Mouse (Mus musculus): ENCODE results near the gene Ppp4r1. TPM values are rescaled to one million over a fixed set of nuclear protein-coding genes. Genes with fewer than 3 reads are reported as not detected.

Gene Ppp4r1
- polyA plus RNA-seq, 1 experiment: 274 TPM

DNA sequence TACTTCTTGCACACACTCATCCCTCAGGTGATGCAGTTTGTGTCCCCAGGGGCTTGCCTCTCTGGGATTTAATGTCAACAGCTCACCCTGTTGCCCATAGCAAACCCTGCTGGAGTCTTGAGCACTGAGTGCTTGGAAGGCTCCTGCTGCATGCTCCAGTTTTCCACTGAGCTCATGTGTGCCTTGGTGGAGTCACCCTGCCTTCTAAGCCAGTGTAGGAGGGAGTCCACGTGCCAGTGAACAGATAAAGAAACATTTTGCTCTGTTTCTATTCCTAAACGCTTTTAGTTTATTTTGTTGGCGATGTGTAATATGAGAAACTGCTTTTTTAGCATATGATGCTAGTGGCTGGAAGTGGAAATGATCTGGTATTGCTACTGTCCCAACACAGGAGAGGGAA, 54.4 kb downstream of the Ppp4r1 start:
- H3K36me3 ChIP-seq (ENCODE audit: control insufficient read depth, insufficient read depth, low read length): peaks cover 5% of the 10 kb centered on the region
- no peak overlapping the region for H3K4me3 ChIP-seq (ENCODE audit: control insufficient read depth, low read depth, low read length)
- H3K4me1 ChIP-seq (ENCODE audit: control insufficient read depth, insufficient read depth, low read length): peaks cover 2% of the 10 kb centered on the region; the same call in 1 of the 2 replicates
- H3K27me3 ChIP-seq (ENCODE audit: control insufficient read depth, insufficient read depth, low read length): no peaks in the 10 kb centered on the region
- TF ChIP-seq POLR2A (IDR thresholded peaks at IDR 0.05; ENCODE audit: control insufficient read depth, low read depth, low read length) (no peak), CTCF (IDR thresholded peaks at IDR 0.05; ENCODE audit: control insufficient read depth, insufficient read depth, insufficient replicate concordance, low read depth, low read length) (no peak)
- H3K27ac ChIP-seq (ENCODE audit: control insufficient read depth, insufficient read depth, low read depth, low read length): no peak overlapping the region

- H3K27me3 ChIP-seq (ENCODE audit: control insufficient read depth, insufficient read depth, low read length): no peaks in the 10 kb centered on the region
- peaks cover 2% of the 10 kb centered on the region; the same call in 1 of the 2 replicates for H3K4me1 ChIP-seq (ENCODE audit: control insufficient read depth, insufficient read depth, low read length)
- no peaks in the 10 kb centered on the region; the same call in none of the 2 replicates for H3K36me3 ChIP-seq (ENCODE audit: control insufficient read depth, insufficient read depth, low read length)
- no peak overlapping the region for H3K27ac ChIP-seq (ENCODE audit: control insufficient read depth, insufficient read depth, low read depth, low read length)
- H3K4me3 ChIP-seq (ENCODE audit: control insufficient read depth, low read depth, low read length): no peak overlapping the region
- no peak for TF ChIP-seq CTCF (IDR thresholded peaks at IDR 0.05; ENCODE audit: control insufficient read depth, insufficient read depth, insufficient replicate concordance, low read depth, low read length)
- no peak for TF ChIP-seq POLR2A (IDR thresholded peaks at IDR 0.05; ENCODE audit: control insufficient read depth, low read depth, low read length)
These were observed 57.3 kb downstream of the Ppp4r1 start for GRCm38 (mm10) chr17:65839541-65840256.

DNA sequence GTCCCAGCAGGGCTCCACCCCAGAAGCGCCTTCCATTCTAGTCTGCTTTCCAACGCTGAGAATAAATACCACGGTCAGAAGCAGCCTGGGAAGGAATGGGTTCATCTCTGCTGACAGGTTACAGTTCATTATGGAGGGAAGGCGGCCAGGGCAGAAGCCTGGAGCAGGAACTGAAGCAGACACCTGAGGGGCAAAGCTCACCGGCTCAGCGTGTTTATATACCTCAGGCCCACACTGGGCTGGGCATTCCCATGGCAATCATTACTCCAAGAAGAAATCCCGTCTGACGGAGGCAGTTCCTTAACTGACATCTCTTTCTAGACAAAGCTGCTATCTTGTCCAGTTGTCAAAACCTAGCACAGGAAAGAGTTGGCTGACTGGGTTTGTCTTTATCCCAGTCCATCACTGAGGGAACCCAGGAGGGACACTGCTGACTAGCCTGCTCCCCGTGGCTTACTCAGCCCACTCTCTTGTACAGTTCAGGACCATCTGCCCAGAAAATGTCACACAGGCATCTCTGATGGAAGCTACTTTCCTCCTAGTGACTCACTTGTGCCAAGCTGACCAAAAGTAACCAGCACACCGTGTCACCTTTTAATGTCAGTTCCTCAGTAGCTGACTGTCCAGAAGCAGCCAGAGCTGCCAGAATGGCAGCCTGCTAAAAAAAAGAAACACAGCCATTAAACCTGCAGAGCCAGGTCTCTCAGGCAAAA, 60.5 kb downstream of the Ppp4r1 start:
- Histone ChIP-seq H3K27ac (ENCODE audit: control insufficient read depth, insufficient read depth, low read depth, low read length) (no peak overlapping the region), H3K4me3 (ENCODE audit: control insufficient read depth, low read depth, low read length) (no peak overlapping the region), H3K27me3 (ENCODE audit: control insufficient read depth, insufficient read depth, low read length) (no peaks in the 10 kb centered on the region), H3K36me3 (ENCODE audit: control insufficient read depth, insufficient read depth, low read length) (no peaks in the 10 kb centered on the region; the same call in 1 of the 2 replicates), H3K4me1 (ENCODE audit: control insufficient read depth, insufficient read depth, low read length) (no peaks in the 10 kb centered on the region)
- TF ChIP-seq CTCF (IDR thresholded peaks at IDR 0.05; ENCODE audit: control insufficient read depth, insufficient read depth, insufficient replicate concordance, low read depth, low read length) (no peak), POLR2A (IDR thresholded peaks at IDR 0.05; ENCODE audit: control insufficient read depth, low read depth, low read length) (no peak)

DNA sequence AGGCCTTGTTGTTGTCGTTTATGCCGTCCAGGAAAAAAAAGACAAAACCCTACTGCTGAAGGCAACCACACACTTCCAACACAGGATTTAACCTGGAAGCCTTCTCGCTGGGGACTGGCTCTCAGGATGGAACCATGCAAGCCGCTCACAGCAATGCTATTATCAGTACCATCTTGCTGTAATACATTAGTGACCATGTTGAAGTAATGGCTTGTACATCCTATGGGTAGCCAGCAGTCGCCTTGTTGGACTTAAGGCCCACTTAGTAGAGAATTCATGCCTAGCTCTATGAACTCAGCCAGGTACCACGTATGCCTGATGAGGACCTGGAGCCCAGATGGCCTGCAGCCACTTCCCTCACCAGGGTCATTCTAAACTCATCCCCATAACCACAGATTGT, 63.0 kb downstream of the Ppp4r1 start:
- H3K4me1 ChIP-seq (ENCODE audit: control insufficient read depth, insufficient read depth, low read length): no peaks in the 10 kb centered on the region
- no peaks in the 10 kb centered on the region; the same call in 1 of the 2 replicates for H3K36me3 ChIP-seq (ENCODE audit: control insufficient read depth, insufficient read depth, low read length)
- no peak for TF ChIP-seq CTCF (IDR thresholded peaks at IDR 0.05; ENCODE audit: control insufficient read depth, insufficient read depth, insufficient replicate concordance, low read depth, low read length)
- TF ChIP-seq POLR2A (IDR thresholded peaks at IDR 0.05; ENCODE audit: control insufficient read depth, low read depth, low read length): no peak
- no peaks in the 10 kb centered on the region for H3K27me3 ChIP-seq (ENCODE audit: control insufficient read depth, insufficient read depth, low read length)
- no peak overlapping the region for H3K4me3 ChIP-seq (ENCODE audit: control insufficient read depth, low read depth, low read length)
- H3K27ac ChIP-seq (ENCODE audit: control insufficient read depth, insufficient read depth, low read depth, low read length): no peak overlapping the region

GRCm38 (mm10) chr17:65847694-65848449, 65.5 kb downstream of the Ppp4r1 start:
- no peaks in the 10 kb centered on the region for H3K27me3 ChIP-seq (ENCODE audit: control insufficient read depth, insufficient read depth, low read length)
- H3K4me1 ChIP-seq (ENCODE audit: control insufficient read depth, insufficient read depth, low read length): no peaks in the 10 kb centered on the region
- H3K36me3 ChIP-seq (ENCODE audit: control insufficient read depth, insufficient read depth, low read length): peaks cover 3% of the 10 kb centered on the region
- TF ChIP-seq CTCF (IDR thresholded peaks at IDR 0.05; ENCODE audit: control insufficient read depth, insufficient read depth, insufficient replicate concordance, low read depth, low read length) (no peak), POLR2A (IDR thresholded peaks at IDR 0.05; ENCODE audit: control insufficient read depth, low read depth, low read length) (no peak)
- no peak overlapping the region for H3K4me3 ChIP-seq (ENCODE audit: control insufficient read depth, low read depth, low read length)
- H3K27ac ChIP-seq (ENCODE audit: control insufficient read depth, insufficient read depth, low read depth, low read length): no peak overlapping the region

- Histone ChIP-seq H3K36me3 (ENCODE audit: control insufficient read depth, insufficient read depth, low read length) (peaks cover 3% of the 10 kb centered on the region), H3K4me1 (ENCODE audit: control insufficient read depth, insufficient read depth, low read length) (no peaks in the 10 kb centered on the region), H3K4me3 (ENCODE audit: control insufficient read depth, low read depth, low read length) (no peak overlapping the region), H3K27me3 (ENCODE audit: control insufficient read depth, insufficient read depth, low read length) (no peaks in the 10 kb centered on the region), H3K27ac (ENCODE audit: control insufficient read depth, insufficient read depth, low read depth, low read length) (no peak overlapping the region)
- TF ChIP-seq CTCF (IDR thresholded peaks at IDR 0.05; ENCODE audit: control insufficient read depth, insufficient read depth, insufficient replicate concordance, low read depth, low read length) (no peak), POLR2A (IDR thresholded peaks at IDR 0.05; ENCODE audit: control insufficient read depth, low read depth, low read length) (no peak)
These were observed 68.1 kb downstream of the Ppp4r1 start for GRCm38 (mm10) chr17:65850487-65850886.

- H3K4me1 ChIP-seq (ENCODE audit: control insufficient read depth, insufficient read depth, low read length): no peaks in the 10 kb centered on the region
- H3K36me3 ChIP-seq (ENCODE audit: control insufficient read depth, insufficient read depth, low read length): peaks cover 3% of the 10 kb centered on the region
- H3K27ac ChIP-seq (ENCODE audit: control insufficient read depth, insufficient read depth, low read depth, low read length): no peak overlapping the region
- no peaks in the 10 kb centered on the region for H3K27me3 ChIP-seq (ENCODE audit: control insufficient read depth, insufficient read depth, low read length)
- TF ChIP-seq POLR2A (IDR thresholded peaks at IDR 0.05; ENCODE audit: control insufficient read depth, low read depth, low read length) (no peak), CTCF (IDR thresholded peaks at IDR 0.05; ENCODE audit: control insufficient read depth, insufficient read depth, insufficient replicate concordance, low read depth, low read length) (no peak)
- H3K4me3 ChIP-seq (ENCODE audit: control insufficient read depth, low read depth, low read length): no peak overlapping the region
These were observed 69.4 kb downstream of the Ppp4r1 start for GRCm38 (mm10) chr17:65851749-65852148.

Data from testis, adult 2 months (tissue).